Mouse (Mus musculus): ENCODE data around the gene Gm49339.
"Not testable (repeated sequence)": the region's sequence is repeated elsewhere in the genome, so short reads cannot be mapped to it uniquely, and the experiment has no call there.

Gene Gm49339

DNA sequence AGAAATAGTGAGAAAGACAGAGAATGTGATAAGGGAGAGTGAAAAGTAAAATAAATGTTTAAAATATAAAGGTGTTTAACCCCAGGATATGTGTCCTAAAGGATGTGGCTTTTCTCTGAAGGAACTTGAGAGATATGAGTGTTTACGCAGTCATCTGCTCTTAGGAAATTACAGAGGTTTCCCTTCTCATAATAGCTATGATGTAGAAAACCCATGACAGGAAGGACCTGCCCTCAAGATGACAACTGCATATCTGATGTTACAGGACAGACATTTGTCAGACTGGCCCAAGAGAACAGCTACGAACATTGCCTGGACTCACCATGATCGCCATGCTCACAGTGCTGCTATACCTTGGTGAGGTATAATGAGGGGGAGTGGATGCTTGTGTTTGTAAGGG is at the start of gene Gm49339, which contains the start of gene Lilr4b:
Gene Gm49339, plus strand, starts transcription at position 216 of the 400 bp plus-strand sequence.
Gene Lilr4b, plus strand, starts transcription at position 236 of the 400 bp plus-strand sequence.
- not testable (repeated sequence) for DNase-seq (ENCODE audit: extremely low spot score)

DNA sequence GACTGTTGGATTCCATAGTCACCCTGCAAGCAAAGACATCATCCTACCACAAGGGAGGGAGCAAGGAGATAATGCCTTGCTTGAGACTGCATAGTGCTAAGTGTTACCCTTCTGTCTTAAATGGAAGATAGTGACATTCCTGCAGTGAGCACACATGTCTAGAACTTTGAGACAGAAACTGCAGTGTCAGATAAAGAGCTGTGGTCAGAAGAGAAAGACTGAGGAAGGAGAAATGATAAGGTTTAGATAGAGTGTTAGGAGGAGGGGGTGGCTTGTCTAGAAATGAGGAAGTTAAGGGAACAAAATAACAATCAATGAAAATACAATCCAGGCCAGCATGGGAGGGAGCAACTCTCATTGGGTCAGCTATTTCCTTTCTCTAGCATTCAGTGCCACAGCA is 47.5 kb upstream of the Gm49339 start:
- no peak for DNase-seq (ENCODE audit: extremely low spot score)

DNA sequence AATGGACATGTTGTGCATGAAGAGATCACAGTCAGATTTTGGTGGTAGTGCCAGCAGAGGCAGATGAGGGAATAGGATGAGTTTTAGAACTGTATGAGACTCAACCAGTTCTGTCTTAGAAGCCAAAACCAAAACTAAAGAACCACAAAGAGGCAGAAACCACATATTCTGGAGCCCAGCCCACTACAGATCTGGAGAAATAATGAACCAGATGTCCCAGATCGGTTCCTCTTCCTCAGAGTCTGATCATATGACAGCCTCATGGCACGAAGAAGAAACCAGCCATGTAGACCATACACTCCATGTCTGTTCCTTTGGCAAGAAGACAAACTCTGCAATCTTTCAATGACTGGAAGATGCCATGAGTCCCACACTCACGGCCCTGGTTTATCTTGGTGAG is 44.7 kb upstream of the Gm49339 start:
- DNase-seq (ENCODE audit: extremely low spot score), result no peak

DNA sequence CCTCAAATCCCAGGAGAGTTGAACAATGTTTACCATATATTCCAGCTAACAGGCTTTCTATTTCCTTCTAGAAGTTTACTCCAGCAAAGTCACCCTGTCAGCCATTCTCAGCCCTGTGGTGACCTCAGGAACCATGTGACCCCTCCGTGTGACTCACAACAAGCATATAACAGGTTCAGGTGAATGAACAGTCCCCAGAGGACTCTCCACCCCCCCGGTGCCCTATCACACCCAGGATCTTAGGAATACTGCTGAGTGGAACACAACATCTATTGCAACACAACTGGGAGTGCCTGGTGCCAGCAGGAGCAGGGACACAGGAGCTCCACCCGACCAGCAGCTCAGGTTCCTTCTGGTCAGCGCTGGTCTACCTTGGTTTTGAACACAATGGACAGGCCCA is 28.8 kb upstream of the Gm49339 start:
- DNase-seq (ENCODE audit: extremely low spot score), result no peak

DNA sequence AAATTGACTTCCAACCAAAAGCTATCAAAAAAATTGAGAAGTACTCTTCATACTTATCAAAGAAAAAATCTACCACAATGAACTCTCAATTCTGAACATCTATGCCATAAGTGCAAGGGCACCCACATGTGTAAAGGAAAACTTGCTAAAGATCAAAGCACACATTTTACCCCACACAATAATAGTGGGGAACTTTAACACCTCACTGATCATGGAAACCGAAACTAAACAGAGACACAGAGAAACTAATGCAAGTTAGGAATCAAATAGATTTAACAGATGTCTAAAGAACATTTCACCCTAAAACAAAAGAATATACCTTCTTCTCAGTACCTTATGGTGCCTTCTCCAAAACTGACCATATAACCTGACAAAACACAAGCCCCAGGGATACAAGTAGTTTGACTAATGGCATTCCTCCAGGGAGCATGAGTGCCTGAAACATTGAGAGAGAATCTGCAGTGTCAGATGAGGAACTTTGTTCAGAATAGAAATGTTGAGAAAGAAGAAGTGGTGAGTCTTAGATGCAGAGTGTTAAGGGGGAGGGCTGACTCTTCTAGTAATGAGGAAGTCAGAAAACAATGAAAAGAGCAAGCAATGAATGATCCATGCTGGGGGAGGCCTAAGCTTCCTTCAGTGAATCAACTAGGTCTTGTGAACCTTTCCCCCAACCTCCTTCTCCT is 26.7 kb upstream of the Gm49339 start:
- no peak for DNase-seq (ENCODE audit: extremely low spot score)

DNA sequence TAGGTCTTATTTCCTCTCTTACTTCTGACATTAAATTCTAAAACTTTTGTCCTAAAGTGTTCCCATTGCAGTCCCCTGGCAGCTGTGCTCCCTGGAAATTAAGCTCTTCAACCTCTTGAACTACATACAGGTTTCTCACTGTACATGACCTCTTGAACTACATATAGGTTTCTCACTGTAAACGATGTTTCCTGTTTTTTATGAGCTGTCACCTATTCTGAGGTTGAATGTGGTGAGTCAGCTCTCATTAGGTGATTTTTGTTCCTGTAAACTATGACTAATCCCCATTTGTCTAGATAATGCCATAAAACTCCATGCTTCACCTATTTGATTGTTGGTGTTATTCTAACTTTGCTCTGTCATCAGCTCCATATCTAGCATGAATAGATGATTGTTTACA is 26.0 kb upstream of the Gm49339 start:
- DNase-seq (ENCODE audit: extremely low spot score), result no peak

DNA sequence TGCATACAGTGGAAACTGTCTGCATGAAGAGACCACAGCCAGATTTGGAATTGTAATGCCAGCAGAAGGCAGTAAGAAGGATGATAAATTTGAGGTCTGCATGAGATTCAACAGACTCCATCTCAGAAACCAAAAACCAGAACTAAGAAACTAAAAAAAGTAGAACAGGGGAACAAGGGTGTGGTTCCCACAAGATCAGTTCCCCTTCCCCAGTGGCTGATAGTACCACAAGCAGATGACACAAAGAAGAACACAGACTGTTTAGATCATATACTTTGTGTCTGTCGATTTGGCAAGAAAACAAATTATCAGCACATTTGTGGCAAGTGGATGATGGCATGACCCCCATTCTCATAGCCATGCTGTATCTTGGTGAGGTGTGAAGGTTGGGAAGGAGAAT is 24.6 kb upstream of the Gm49339 start:
- DNase-seq (ENCODE audit: extremely low spot score), result no peak

DNA sequence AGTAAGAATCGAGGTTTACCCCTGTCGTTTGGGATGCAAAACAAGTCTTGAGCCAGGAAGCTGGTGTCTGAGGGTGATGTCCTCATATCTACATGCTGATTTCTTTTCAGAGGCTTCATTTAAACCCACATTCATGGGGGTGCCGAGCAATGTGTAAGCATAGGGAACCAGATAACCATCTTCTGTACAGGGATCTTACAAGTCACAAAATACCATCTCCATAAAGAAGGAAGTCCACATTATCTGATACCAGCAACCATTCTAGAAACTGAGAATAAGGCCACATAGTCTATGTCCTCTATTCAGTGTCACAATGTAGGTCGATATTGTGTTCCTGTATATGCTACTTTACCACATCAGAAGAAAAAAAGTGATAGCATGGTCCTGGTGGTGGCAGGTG is 24.0 kb upstream of the Gm49339 start:
- no peak for DNase-seq (ENCODE audit: extremely low spot score)

DNA sequence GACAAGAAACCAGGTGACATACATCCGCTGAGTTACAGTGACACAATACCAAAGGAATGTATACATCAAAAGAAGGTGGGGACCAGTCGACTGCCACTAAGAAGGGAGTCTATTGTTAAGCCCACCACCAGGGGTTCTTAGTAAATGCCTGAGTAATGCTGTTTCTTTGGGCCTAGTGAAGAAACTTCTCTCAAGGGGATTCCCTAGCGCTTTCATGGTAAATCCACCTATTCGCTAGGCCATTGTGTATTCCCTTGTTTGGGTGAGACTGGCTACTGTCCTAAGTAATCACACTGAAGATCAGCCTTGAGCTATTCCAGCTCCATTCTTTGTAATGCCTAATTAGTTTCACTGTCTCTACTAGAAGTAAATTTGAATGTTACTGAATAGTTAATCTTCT is 16.6 kb upstream of the Gm49339 start:
- not testable (repeated sequence) for DNase-seq (ENCODE audit: extremely low spot score)

DNA sequence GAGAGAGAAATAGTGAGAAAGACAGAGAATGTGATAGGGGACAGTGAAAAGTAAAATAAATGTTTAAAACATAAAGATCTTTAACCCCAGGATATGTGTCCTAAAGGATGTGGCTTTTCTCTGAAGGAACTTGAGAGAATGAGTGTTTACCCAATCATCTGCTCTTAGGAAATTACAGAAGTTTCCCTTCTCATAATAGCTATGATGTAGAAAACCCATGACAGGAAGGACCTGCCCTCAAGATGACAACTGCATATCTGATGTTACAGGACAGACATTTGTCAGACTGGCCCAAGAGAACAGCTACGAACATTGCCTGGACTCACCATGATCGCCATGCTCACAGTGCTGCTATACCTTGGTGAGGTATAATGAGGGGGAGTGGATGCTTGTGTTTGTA is 10.3 kb downstream of the Gm49339 start, which contains the start of gene Lilrb4a:
Gene Lilrb4a, plus strand, starts transcription at position 266 of the 400 bp plus-strand sequence.
- not testable (repeated sequence) for DNase-seq (ENCODE audit: extremely low spot score)

DNA sequence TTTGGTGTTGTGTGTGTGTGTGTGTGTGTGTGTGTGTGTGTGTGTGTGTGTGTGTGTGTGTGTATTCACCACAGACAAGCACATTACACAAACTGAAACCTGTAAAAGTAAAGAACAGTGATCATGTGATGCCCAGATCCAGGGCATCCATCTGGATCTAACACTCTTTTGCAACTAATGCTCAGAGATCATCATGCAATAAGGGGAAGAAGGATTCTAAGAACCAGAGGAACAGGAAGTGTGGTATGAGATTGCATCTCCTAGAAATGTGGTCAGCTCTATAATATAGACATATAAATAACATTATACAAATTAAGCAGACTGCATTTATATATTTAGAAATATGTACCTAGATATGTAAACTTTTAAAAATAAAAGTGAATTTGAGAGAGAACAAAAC is 39.6 kb downstream of the Gm49339 start:
- no peak for DNase-seq (ENCODE audit: extremely low spot score)

DNA sequence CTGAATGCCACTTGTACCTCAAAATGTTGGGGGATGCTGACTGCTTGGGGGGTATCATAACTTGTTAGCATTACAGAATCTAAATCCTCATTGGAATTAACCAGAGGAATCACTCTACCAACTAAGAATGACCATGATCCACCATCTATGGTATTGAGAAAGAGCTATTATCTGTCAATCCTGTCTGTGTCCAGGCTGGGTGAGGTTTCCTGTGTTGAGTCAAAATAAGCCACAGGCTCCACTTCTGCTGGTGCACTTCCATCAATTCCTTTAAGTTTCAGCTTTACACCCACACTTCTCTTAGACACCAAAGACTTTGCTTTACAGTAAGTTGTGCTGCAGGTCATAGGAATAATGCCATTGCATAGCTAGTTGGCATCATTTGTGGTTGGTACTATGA is 41.0 kb downstream of the Gm49339 start:
- no peak for DNase-seq (ENCODE audit: extremely low spot score)

DNA sequence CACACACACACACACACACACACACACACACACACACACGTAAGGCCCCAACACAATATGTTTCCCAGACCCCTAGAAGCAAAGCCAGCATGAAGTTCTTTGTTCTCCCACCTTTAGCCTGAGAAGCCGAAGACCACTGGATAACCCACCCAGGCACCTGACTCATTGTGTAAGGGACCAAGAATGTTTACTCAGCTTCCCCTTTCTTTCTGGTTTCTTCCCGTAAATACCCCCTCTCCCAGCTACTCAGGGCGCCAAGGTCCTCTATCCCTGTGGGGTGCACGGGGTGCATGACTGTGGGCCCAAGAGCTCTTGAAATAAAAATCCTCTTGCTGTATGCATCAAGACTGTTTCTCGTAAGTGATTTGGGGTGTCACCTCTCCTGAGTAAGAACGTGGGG is 45.7 kb downstream of the Gm49339 start:
- DNase-seq (ENCODE audit: extremely low spot score), result no peak

DNA sequence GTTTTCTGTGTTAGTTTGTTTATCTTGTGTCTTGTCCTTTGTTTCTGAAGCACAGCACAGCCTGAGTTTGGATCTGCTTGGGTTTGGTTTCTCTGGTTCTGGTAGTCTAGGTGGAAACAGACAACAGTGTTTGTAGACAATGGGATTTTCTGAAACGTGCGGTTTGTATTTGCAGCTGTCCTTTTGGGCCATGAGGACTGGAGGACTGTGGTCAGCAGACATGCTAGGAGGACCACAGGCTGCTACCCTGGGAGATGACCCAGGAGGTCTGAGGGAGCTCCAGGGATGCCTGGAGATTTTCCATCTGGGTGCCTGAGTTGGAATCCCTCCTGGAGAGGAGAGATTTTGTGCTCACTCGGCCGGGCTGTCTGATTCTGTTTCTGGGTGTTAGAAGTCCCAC is 46.2 kb downstream of the Gm49339 start:
- DNase-seq (ENCODE audit: extremely low spot score), result no peak

DNA sequence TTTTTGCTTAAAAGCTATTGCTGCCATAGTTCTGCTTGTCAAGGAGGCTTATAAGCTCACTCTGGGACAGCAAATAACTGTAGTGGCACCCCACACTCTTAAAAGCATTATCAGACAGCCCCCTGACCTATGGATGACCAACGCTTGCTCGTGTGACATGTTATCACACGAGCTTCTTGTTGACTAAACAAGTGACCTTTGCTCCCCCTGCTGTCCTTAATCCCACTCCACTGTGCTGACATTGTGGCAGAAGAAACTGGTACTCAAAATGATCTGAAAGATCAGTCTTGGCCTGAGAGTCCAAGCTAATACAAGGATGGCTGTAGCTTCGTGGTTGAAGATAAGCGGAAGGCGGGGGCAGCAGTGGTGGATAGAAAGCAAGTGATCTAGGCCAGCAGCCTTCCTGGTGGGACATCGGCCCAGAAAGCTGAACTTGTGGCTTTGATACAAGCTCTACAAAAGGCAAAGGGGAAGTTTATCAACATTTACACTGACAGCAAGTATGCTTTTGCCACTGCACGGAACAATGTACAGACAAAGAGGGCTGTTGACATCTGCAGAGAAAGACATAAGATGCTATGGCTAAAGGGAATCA is 48.5 kb downstream of the Gm49339 start:
- DNase-seq (ENCODE audit: extremely low spot score), result peak; percentile 9

DNA sequence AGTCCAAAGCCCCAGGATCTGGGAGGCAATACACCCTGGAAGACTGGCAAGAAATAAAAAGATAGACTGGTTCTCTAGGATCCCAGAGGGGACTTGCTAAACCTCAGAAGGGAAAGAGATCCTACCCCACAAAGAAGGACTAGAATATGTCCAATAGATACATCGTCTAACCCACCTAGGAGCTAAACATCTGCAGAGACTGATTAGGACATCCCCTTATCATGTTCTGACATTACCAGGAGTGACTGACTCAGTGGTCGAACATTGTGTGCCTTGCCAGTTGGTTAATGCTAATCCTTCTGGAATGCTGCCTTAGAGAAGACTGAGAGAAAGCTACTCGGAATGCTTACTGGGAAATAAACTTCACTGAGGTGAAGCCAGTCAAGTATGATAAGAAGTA is 49.1 kb downstream of the Gm49339 start:
- DNase-seq (ENCODE audit: extremely low spot score), result no peak

DNA sequence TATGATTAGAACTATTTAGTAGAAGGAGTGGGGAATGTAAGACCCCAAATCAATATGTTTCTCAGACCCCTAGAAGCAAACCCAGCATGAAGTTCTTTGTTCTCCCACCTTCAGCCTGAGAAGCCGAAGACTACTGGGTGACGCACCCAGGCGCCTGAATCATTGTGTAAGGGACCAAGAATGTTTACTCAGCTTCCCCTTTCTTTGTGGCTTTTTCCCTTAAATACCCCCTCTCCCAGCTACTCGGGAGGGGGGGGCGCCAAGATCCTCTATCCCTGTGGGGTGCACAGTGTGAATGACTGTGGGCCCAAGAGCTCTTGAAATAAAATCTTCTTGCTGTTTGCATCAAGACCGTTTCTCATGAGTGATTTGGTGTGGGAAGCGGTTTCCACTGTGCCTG is 50.4 kb downstream of the Gm49339 start:
- DNase-seq (ENCODE audit: extremely low spot score), result no peak
